Mouse (Mus musculus) cerebellum, postnatal 14 days (tissue): ENCODE results near the gene Gm10037.
"Not testable (repeated sequence)": the region's sequence is repeated elsewhere in the genome, so short reads cannot be mapped to it uniquely, and the experiment has no call there.

ENCODE experiments used
- DNase-seq, 2 experiments: peaks; one replicate each; pipeline ENCODE4 v3.0.0; 2021; ENCODE audit warnings: mixed read lengths in 2 of 2

The Gm10037 gene

GRCm38 (mm10) chr13:67830911-67831336 lies at the start of gene Gm10037:
TSS of gene Gm10037 (plus strand) at chr13:67831106.
- peak; percentile 67 to 78 for DNase-seq

- DNase-seq, result no peak
These were observed 38.9 kb upstream of the Gm10037 start for GRCm38 (mm10) chr13:67791921-67792455.

DNA sequence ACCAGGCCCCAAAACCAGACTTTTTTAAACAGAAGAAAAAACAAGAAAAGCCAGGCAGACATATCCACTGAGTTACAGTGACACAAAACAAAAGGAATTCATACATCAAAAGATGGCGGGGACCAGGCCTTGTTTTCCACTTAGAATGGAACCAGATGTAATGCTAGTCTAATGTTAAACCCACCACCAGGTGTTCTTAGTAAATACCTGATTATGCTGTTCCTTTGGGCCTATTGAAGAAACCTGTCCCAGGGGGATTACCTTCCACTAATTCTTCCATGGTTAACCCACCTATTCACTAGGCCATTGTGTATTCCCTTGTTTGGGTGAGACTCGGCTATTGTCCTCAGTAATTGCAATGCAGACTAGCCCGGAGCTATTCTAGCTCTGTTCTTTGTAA lies 32.3 kb upstream of the Gm10037 start:
- no peak for DNase-seq

DNA sequence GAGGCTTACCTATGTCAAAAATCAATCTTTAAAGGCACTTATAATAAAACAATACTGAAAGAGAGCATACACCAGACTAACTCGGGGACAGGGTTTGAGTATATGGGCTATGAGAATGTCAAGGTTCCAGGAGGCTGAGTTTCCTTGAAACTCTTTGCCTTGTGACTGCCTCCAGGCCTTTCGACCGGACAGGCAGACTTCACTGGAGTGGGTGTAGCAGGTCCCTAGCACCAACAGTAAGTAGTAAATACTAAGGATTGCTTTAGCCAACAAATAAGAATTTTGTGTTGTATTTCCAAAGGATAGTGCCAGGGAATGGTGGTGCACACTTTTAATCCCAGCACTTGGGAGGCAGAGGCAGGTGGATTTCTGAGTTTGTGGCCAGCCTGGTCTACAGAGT lies 31.8 kb upstream of the Gm10037 start:
- not testable (repeated sequence) for DNase-seq

- DNase-seq, result no peak
These were observed 19.2 kb upstream of the Gm10037 start for GRCm38 (mm10) chr13:67811651-67812210.

GRCm38 (mm10) chr13:67812961-67813709 lies 17.8 kb upstream of the Gm10037 start:
- no peak for DNase-seq

GRCm38 (mm10) chr13:67813710-67814660 lies 16.9 kb upstream of the Gm10037 start, which contains the start of gene Zfp273:
TSS of gene Zfp273 (plus strand) at chr13:67813740.
- DNase-seq, result peak; percentile 73 to 84

DNA sequence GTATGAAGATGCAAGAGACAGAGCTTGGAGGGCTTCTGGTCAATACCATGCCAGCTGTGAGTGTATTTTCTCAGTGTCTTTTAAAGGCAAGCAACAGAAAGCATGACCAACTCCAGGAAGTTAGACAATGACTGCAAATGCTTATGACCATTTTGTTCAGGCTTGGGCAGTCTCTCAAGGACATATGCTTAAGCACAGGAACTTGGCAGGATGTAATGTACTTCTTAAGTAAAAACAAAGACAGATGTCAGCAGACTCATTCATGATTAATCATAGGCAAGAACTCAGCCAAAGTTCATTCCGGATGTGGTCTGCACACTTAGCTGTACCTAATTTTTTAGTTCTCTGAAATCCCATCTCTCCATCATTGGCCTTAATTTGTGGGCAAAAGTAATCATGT lies 12.3 kb upstream of the Gm10037 start:
- no peak for DNase-seq

DNA sequence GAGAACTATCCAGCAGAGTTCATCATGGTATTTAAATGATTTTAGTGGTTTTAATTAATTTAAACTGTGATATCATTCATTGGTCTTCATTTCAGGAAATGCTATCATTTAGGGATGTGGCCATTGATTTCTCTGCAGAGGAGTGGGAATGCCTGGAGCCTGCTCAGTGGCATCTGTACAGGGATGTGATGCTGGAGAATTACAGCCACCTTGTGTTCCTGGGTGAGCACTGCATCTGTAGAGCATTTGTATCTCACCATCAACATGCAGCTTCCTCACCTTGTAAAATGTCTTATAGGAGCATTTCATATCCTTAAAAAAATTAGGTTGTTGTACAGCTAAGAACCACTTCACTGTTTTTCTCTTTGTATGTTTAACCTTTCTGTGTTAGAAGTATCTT lies 2.2 kb downstream of the Gm10037 start:
- not testable (repeated sequence) for DNase-seq

DNA sequence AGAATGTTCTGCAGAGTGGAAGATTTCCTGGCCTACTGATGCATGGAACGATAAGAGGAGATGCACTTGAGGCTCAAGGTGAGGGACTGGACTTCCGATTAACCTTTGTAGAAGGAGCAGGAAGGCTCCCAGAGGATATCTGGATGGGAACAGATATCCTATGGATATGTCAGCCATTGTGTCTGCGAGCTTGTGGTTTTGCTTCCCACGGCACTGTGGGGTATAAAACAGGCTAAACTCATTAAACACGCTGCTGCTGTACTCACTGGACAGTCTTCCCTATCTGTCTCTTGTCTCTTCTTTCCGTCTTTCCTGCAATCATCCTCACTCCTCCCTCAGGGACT lies 12.8 kb downstream of the Gm10037 start:
- no peak for DNase-seq

DNA sequence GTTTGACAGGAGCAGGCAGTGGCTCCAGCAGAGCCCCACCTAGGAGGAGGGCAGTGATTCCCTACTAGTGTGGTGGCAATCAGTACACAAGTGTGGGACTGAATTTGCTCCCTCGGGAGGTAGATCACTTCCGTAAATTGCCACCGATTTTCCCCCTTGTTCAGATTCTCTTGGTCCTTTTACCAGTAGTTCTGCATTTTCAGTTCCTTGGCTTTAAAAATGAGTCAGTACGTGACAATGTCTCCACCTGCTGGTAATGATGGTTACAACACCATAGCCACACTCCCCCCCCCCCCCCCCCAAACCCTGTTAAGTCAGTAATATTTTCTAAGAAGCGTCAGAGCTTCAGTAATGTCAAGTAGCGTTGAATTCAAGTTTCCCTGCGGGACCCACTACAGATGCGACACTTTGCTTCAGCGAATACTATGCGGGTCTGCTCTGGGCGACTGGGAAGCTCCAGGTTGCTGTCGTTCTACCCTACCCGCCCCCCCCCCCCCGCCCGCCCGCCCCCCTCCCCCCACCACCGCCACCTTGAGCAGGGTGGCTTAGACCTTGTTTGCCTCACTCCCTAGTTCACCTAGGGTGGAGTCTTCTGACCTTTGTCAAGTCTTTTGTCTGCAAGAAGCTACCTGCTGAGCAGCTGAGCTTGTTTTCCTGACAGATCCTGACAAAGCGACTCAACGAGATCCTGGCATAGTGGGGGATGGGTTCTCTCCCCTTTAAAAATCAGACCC lies 13.4 kb downstream of the Gm10037 start:
- peak; percentile 79 to 80 for DNase-seq

DNA sequence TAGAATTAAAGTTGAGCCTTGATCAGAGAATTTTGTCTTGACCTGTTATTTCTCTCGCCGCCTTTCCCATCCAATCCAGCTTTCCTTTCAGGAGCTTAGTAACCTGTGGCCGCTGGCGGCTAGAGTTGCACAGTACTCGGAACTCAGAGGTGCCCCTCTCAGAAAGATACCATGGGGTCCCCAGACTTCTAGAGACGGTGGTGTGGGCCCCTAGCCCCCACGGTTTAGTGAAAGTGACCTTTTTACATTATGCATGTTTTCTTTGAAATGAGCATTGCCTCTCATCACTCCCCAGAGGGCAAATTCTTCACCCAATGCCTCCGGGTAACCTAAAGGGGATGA lies 13.9 kb downstream of the Gm10037 start:
- DNase-seq, result peak in 1 of 2 experiments; percentile 37

DNA sequence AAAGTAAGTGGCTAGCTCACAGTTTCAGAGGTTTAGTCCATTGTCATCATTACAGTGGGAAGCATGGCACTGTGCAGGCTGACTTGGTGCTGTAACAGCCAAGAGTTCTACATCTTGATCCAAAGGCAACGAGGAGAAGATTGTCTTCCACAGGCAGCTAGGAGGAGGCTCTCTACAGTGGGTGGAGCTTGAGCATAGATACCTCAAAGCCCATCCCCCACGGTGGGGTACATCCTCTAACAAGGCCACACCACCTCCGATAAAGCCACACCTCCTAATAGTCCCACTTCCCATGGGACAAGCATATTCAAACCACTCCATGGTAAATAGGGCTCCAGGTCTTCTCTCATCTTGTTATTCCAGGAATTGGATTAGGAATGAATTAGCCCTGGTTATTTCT lies 19.5 kb downstream of the Gm10037 start:
- DNase-seq, result no peak

- DNase-seq, result no peak
These were observed 22.2 kb downstream of the Gm10037 start for GRCm38 (mm10) chr13:67853130-67853529.

DNA sequence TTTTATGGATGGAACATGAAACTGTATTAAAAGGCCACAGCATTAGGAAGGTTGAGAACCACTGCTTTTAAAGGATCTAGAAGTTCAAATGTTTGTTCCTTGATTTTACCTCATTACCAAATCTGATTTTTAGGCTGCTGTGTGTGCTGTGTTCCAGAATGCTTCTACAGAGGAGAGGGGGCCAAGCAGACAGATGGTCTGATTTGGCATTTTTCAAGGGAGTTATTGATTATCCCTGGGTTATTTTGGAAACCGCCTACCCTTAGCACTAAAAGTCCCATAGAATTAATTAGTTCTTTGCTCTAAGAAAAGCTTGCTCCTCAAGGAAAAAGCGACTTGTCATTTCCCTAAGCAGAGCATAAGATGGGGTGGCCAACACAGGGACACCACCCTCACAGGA lies 23.1 kb downstream of the Gm10037 start:
- DNase-seq, result no peak

DNA sequence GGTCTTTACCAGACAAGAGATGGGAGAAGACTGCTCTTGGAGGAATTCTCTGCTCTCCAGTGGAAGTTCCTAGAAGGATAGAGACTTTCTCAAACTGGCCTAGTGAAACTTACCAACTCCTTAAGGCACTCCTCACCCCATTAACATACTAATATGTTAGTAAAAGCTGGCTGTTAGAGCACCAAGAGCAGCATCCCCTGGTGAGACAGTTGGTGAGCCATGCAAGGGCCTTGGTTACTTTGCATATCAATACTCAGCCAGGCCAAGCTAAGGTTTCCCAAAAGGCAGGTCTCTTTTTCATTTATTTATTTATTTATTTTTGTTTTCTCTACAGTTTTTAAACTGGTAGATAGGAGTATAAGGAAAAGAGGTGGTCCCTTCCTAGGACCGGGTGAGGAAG lies 26.4 kb downstream of the Gm10037 start:
- no peak for DNase-seq

DNA sequence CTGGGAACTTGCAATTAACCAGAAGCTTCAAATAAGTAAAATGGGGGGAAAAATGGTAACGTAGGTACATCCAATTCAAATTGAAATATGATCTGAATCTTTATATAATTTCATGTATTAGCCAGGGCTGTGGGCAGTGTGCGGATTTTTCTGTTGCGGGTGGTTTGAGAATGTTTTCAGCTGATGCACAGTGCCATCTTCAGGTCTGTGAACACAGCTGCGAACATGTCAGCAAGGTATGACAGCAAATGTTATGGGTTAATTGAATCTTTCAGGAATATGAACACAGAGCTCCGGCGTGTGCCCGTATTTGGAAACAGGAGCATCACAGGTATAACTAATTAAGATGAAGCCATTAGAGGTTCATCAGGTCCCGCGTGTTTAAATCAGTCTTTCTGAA lies 31.6 kb downstream of the Gm10037 start:
- no peak for DNase-seq

DNA sequence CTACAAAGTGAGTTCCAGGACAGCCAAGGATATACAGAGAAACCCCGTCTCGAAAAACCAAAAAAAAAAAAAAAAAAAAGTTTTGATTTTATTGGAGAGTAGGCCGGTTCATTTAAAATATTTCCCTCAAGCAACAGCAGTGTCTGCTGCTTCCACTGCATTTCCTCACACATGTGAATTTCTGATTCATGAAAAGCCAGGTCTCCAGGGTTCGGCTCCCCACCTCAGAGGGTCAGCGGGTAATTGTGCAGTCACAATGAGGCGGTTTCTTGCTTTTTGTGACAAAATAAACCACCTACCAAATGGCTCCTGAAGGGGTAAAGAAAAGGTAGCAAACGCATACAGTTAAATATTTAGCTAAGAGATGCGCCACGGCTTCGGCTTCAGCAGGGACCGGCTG lies 32.1 kb downstream of the Gm10037 start, which contains the start of gene BC048507:
TSS of gene BC048507 (plus strand) at position 301 of the 400 bp plus-strand sequence.
- DNase-seq, result no peak

DNA sequence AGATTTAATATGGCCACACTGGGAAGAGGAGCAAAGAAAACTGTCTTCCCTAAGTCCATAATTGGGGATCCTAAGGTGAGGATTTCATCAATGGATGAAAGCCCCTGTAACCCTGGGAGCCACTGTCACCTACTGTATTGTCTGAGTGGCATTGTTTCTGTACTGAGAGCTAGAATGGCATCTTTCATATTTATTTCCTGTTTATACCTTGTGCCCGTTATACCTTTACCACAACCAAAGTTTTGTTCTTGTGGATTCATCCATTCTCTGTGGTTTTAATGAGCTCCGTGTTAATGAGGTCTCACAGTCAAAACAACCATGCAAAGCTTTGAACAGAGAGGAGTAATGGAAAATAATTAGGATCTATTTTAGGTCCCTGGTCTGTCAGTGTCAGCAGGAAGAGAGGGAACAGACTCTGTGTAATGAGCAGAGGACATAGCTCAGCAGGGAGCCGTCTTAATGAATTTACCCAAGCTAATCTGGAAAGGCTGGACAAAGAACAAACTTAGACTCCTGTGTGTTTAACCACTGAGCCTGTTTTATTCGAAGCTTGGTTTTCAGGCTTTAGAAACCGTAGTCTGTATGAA lies 34.0 kb downstream of the Gm10037 start:
- no peak for DNase-seq

- no peak for DNase-seq
These were observed 37.0 kb downstream of the Gm10037 start for GRCm38 (mm10) chr13:67867899-67868298.

DNA sequence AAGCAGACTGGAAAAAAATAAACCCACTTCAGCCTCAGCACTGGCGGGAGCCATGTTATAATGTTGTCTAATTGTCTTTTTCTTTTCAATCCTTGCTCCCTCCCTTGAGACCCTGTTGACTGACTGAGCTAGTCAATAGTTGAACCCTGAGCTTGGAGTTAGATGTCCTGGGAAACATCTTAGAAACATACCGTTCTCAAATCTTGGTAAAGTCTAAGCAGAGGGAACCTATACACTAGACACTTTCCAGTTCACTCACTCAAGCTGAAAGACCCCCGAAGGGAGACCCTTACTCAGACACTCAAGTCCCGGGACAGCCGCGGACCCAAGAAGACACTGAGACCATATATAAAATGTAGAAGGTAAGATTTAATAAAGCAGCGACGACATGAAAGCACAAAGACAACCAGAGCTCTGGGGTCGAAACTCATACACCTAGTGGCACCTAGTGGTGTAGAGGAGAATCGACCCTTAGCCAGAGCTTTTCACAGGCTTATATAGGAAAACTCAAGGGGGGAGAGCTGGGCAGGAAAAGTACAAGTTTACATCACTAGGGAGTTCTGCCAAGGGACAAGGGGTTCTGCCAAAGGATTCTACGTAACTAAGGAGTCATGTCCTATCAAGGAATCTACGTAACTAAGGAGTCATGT lies 45.3 kb downstream of the Gm10037 start:
- DNase-seq, result not testable (repeated sequence)
